Mouse (Mus musculus) adrenal gland, adult 10 weeks (tissue): Measurements from ENCODE around the gene Disp1. TPM values are rescaled to one million over a fixed set of nuclear protein-coding genes. Genes with fewer than 3 reads are reported as not detected.

Source experiments
- polyA plus RNA-seq: library from polyadenylated mRNA; stranded (reverse); fragments of 350-450 nt; fragmentation: Illumina TruSeq; extraction: RNeasy Lipid Tissue Mini Kit (QIAGEN cat#74804); gene quantifications from one replicate; pipeline ENCODE4 v1.2.3, GENCODE M21; 2014; ENCODE audit warnings: low read depth, low replicate concordance

Disp1 gene
- 2.3 TPM for polyA plus RNA-seq

DNA sequence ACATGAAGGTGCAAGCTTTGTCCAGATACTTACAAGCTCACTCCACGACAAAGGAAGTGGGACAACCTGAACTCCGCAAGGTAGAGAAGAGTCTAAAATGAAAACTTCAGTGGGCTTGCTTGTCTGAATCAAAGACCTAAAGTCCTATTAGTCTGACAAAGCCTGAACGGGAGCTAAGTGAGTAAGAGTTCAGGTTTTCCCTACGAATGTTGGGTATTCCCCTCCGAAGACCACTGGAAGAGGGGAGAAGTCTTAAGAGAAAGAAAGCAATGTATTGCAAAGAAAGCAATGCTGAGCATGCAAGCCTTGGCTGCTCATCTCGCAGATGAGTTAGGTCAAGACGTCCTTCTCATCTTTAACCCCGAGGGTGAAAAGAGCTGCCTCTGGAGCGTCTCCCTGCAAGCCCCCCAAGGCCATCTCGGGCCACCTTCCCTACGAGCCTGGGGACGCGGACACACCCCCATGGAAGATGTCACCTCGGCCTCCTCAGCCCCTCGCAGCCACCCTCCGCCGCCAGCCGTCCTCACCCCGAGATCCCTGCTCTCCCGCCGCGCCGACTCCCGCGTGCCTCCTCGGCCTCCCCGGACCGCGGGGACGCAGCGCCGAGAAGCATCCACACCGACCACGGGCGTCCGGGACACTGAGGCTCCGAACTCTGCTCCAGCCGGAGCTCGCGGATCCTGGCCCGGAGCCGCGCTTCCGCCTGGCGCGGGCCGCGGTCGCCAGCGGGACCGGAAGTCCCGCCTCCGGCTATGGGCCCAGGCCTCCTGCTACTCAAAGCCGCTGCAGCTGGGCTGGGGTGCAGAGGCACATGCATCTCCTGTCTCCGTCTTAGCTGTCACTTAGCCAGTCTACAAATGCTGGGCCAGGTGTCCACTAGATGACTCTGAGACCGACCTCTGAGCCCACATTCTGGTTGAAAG, at the start of gene Disp1:
Gene Disp1 (minus strand): TSS at position 727 of the 923 bp plus-strand sequence.

Other genes starting within 250 kb of the Disp1 start
- 156 TPM for gene Aida, start 75.1 kb upstream of the Disp1 start, polyA plus RNA-seq
- gene Brox, start 75.7 kb upstream of the Disp1 start, polyA plus RNA-seq = 120 TPM
- gene Mia3, start 148.0 kb upstream of the Disp1 start, polyA plus RNA-seq = 320 TPM
- 13.2 TPM for gene Taf1a, start 167.5 kb upstream of the Disp1 start, polyA plus RNA-seq
- not detected for gene Hhipl2, start 196.7 kb upstream of the Disp1 start, polyA plus RNA-seq